Mouse (Mus musculus): ENCODE measurements around the gene Dgkq. TPM values are rescaled to one million over a fixed set of nuclear protein-coding genes. Genes with fewer than 3 reads are reported as not detected.

The Dgkq gene
- polyA plus RNA-seq (2014; fragmentation: Nextera tagmentation; extraction: Ambion mirVana) = 25.5 and 28.7 TPM in 2 replicates

GRCm38 (mm10) chr5:108668977-108669936 lies at the start of gene Dgkq:
Gene Dgkq, minus strand, starts transcription at chr5:108669672.
- peak within 1 kb of the TSS; percentile 74 for H3K4me2 ChIP-seq (ENCODE audit: low read depth, low read length)
- peak within 1 kb of the TSS; percentile 46 for H3K4me3 ChIP-seq (ENCODE audit: low read depth, low read length)
- H3K4me1 ChIP-seq (ENCODE audit: control insufficient read depth, insufficient read depth, low read length) = peaks cover 13% of the 10 kb centered on the region
- no peaks in the 10 kb centered on the region for H3K9me3 ChIP-seq (ENCODE audit: control insufficient read depth, low read length)
- ATAC-seq (ENCODE audit: low read depth) = peak; percentile 87
- H3K27me3 ChIP-seq (ENCODE audit: control insufficient read depth, insufficient read depth, low read length) = no peaks in the 10 kb centered on the region
- no peaks in the 10 kb centered on the region; the same call in 1 of the 2 replicates for H3K36me3 ChIP-seq (ENCODE audit: control insufficient read depth, insufficient read depth, low read length)
- H3K9ac ChIP-seq (replicated peaks; ENCODE audit: low read depth, low read length) = peak within 1 kb of the TSS; percentile 66
- H3K27ac ChIP-seq (ENCODE audit: low read depth, low read length) = peak within 1 kb of the TSS; percentile 83
- WGBS = 6% methylated on average over 43 of the region's 43 CpGs

- Histone ChIP-seq H3K4me1 (ENCODE audit: control insufficient read depth, insufficient read depth, low read length) (no peaks in the 10 kb centered on the region), H3K27ac (ENCODE audit: low read depth, low read length) (no peak overlapping the region; the same call in 1 of the 2 replicates), H3K4me3 (ENCODE audit: low read depth, low read length) (no peak overlapping the region), H3K9me3 (ENCODE audit: control insufficient read depth, low read length) (no peaks in the 10 kb centered on the region), H3K36me3 (ENCODE audit: control insufficient read depth, insufficient read depth, low read length) (no peaks in the 10 kb centered on the region), H3K27me3 (ENCODE audit: control insufficient read depth, insufficient read depth, low read length) (no peaks in the 10 kb centered on the region), H3K4me2 (ENCODE audit: low read depth, low read length) (no peak overlapping the region), H3K9ac (replicated peaks; ENCODE audit: low read depth, low read length) (no peak overlapping the region)
- 24% methylated on average over 4 of the region's 4 CpGs for whole genome bisulfite sequencing
- no peak for ATAC-seq (ENCODE audit: low read depth)
Measured at GRCm38 (mm10) chr5:108718051-108718450, 48.6 kb upstream of the Dgkq start.

DNA sequence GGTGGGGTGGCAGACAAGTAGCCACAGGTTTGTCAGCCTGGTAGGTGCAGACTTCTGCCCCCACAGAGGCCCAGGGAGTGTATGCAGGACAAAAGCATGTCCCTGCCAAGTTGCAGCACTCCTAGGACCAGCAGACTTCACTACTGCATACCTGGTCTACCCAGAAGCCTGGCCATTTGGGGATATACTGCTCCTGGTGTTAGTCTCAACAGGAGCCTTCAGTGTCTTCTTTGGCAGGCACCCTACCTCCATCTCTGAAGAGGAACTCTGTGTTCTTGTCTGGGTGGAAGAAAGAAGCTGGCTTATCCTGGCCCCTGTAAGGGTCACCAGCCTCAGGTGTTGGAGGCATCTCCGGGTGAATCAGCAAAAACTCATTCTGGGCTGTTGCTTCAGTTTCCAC lies 46.5 kb upstream of the Dgkq start:
- Histone ChIP-seq H3K27me3 (ENCODE audit: control insufficient read depth, insufficient read depth, low read length) (no peaks in the 10 kb centered on the region), H3K9ac (replicated peaks; ENCODE audit: low read depth, low read length) (no peak overlapping the region), H3K9me3 (ENCODE audit: control insufficient read depth, low read length) (no peaks in the 10 kb centered on the region), H3K4me1 (ENCODE audit: control insufficient read depth, insufficient read depth, low read length) (no peaks in the 10 kb centered on the region), H3K4me3 (ENCODE audit: low read depth, low read length) (no peak overlapping the region), H3K4me2 (ENCODE audit: low read depth, low read length) (no peak overlapping the region), H3K36me3 (ENCODE audit: control insufficient read depth, insufficient read depth, low read length) (no peaks in the 10 kb centered on the region), H3K27ac (ENCODE audit: low read depth, low read length) (no peak overlapping the region)
- ATAC-seq (ENCODE audit: low read depth) = no peak
- 96% methylated on average over 1 of the region's 1 CpGs for WGBS

GRCm38 (mm10) chr5:108714149-108714548 lies 44.7 kb upstream of the Dgkq start:
- ATAC-seq (ENCODE audit: low read depth) = peak; percentile 68; the same call in 1 of the 2 replicates
- no peaks in the 10 kb centered on the region for H3K4me1 ChIP-seq (ENCODE audit: control insufficient read depth, insufficient read depth, low read length)
- no peaks in the 10 kb centered on the region for H3K36me3 ChIP-seq (ENCODE audit: control insufficient read depth, insufficient read depth, low read length)
- no peak overlapping the region for H3K27ac ChIP-seq (ENCODE audit: low read depth, low read length)
- H3K9ac ChIP-seq (replicated peaks; ENCODE audit: low read depth, low read length) = no peak overlapping the region
- H3K4me2 ChIP-seq (ENCODE audit: low read depth, low read length) = no peak overlapping the region
- WGBS = 61% methylated on average over 6 of the region's 6 CpGs
- no peaks in the 10 kb centered on the region for H3K9me3 ChIP-seq (ENCODE audit: control insufficient read depth, low read length)
- H3K27me3 ChIP-seq (ENCODE audit: control insufficient read depth, insufficient read depth, low read length) = no peaks in the 10 kb centered on the region
- no peak overlapping the region for H3K4me3 ChIP-seq (ENCODE audit: low read depth, low read length)

GRCm38 (mm10) chr5:108713691-108714090 lies 44.2 kb upstream of the Dgkq start:
- H3K4me1 ChIP-seq (ENCODE audit: control insufficient read depth, insufficient read depth, low read length) = no peaks in the 10 kb centered on the region
- ATAC-seq (ENCODE audit: low read depth) = no peak
- no peak overlapping the region for H3K4me2 ChIP-seq (ENCODE audit: low read depth, low read length)
- H3K27me3 ChIP-seq (ENCODE audit: control insufficient read depth, insufficient read depth, low read length) = no peaks in the 10 kb centered on the region
- H3K36me3 ChIP-seq (ENCODE audit: control insufficient read depth, insufficient read depth, low read length) = no peaks in the 10 kb centered on the region
- no peak overlapping the region for H3K4me3 ChIP-seq (ENCODE audit: low read depth, low read length)
- H3K9me3 ChIP-seq (ENCODE audit: control insufficient read depth, low read length) = no peaks in the 10 kb centered on the region
- no peak overlapping the region for H3K27ac ChIP-seq (ENCODE audit: low read depth, low read length)
- no peak overlapping the region for H3K9ac ChIP-seq (replicated peaks; ENCODE audit: low read depth, low read length)

GRCm38 (mm10) chr5:108713096-108713495 lies 43.6 kb upstream of the Dgkq start:
- H3K4me1 ChIP-seq (ENCODE audit: control insufficient read depth, insufficient read depth, low read length) = no peaks in the 10 kb centered on the region
- no peaks in the 10 kb centered on the region for H3K9me3 ChIP-seq (ENCODE audit: control insufficient read depth, low read length)
- no peak for ATAC-seq (ENCODE audit: low read depth)
- H3K9ac ChIP-seq (replicated peaks; ENCODE audit: low read depth, low read length) = no peak overlapping the region
- 83% methylated on average over 2 of the region's 2 CpGs for WGBS
- H3K4me2 ChIP-seq (ENCODE audit: low read depth, low read length) = no peak overlapping the region
- H3K36me3 ChIP-seq (ENCODE audit: control insufficient read depth, insufficient read depth, low read length) = no peaks in the 10 kb centered on the region
- H3K4me3 ChIP-seq (ENCODE audit: low read depth, low read length) = no peak overlapping the region
- no peak overlapping the region for H3K27ac ChIP-seq (ENCODE audit: low read depth, low read length)
- no peaks in the 10 kb centered on the region for H3K27me3 ChIP-seq (ENCODE audit: control insufficient read depth, insufficient read depth, low read length)

- WGBS = 87% methylated on average over 6 of the region's 6 CpGs
- no peaks in the 10 kb centered on the region for H3K36me3 ChIP-seq (ENCODE audit: control insufficient read depth, insufficient read depth, low read length)
- no peaks in the 10 kb centered on the region for H3K27me3 ChIP-seq (ENCODE audit: control insufficient read depth, insufficient read depth, low read length)
- ATAC-seq (ENCODE audit: low read depth) = no peak
- no peak overlapping the region for H3K9ac ChIP-seq (replicated peaks; ENCODE audit: low read depth, low read length)
- no peaks in the 10 kb centered on the region for H3K9me3 ChIP-seq (ENCODE audit: control insufficient read depth, low read length)
- H3K4me1 ChIP-seq (ENCODE audit: control insufficient read depth, insufficient read depth, low read length) = no peaks in the 10 kb centered on the region
- H3K4me2 ChIP-seq (ENCODE audit: low read depth, low read length) = no peak overlapping the region
- H3K27ac ChIP-seq (ENCODE audit: low read depth, low read length) = no peak overlapping the region
- H3K4me3 ChIP-seq (ENCODE audit: low read depth, low read length) = no peak overlapping the region
Measured at GRCm38 (mm10) chr5:108711968-108712367, 42.5 kb upstream of the Dgkq start.

GRCm38 (mm10) chr5:108708981-108709731 lies 39.7 kb upstream of the Dgkq start:
- no peaks in the 10 kb centered on the region for H3K27me3 ChIP-seq (ENCODE audit: control insufficient read depth, insufficient read depth, low read length)
- H3K4me3 ChIP-seq (ENCODE audit: low read depth, low read length) = no peak overlapping the region
- no peaks in the 10 kb centered on the region for H3K4me1 ChIP-seq (ENCODE audit: control insufficient read depth, insufficient read depth, low read length)
- no peak for ATAC-seq (ENCODE audit: low read depth)
- 62% methylated on average over 6 of the region's 6 CpGs for WGBS
- H3K9me3 ChIP-seq (ENCODE audit: control insufficient read depth, low read length) = no peaks in the 10 kb centered on the region
- no peak overlapping the region for H3K4me2 ChIP-seq (ENCODE audit: low read depth, low read length)
- no peak overlapping the region for H3K27ac ChIP-seq (ENCODE audit: low read depth, low read length)
- H3K9ac ChIP-seq (replicated peaks; ENCODE audit: low read depth, low read length) = no peak overlapping the region
- H3K36me3 ChIP-seq (ENCODE audit: control insufficient read depth, insufficient read depth, low read length) = no peaks in the 10 kb centered on the region

GRCm38 (mm10) chr5:108708419-108708818 lies 38.9 kb upstream of the Dgkq start:
- no peak overlapping the region for H3K9ac ChIP-seq (replicated peaks; ENCODE audit: low read depth, low read length)
- H3K4me3 ChIP-seq (ENCODE audit: low read depth, low read length) = no peak overlapping the region
- no peaks in the 10 kb centered on the region for H3K36me3 ChIP-seq (ENCODE audit: control insufficient read depth, insufficient read depth, low read length)
- no peaks in the 10 kb centered on the region for H3K9me3 ChIP-seq (ENCODE audit: control insufficient read depth, low read length)
- H3K4me1 ChIP-seq (ENCODE audit: control insufficient read depth, insufficient read depth, low read length) = no peaks in the 10 kb centered on the region
- H3K27ac ChIP-seq (ENCODE audit: low read depth, low read length) = no peak overlapping the region
- H3K4me2 ChIP-seq (ENCODE audit: low read depth, low read length) = no peak overlapping the region
- no peaks in the 10 kb centered on the region for H3K27me3 ChIP-seq (ENCODE audit: control insufficient read depth, insufficient read depth, low read length)
- WGBS = 96% methylated on average over 1 of the region's 1 CpGs
- ATAC-seq (ENCODE audit: low read depth) = no peak

All from neural tube, embryonic 14.5 days (tissue).